Mouse (Mus musculus) lung, embryonic 14.5 days (tissue): ENCODE measurements at regions not wholly inside any gene's neighbourhood (a gene's known extent, or its start where the extent isn't known, plus 50 kb on each side); places are given as distances from the start of the nearest gene placed in this dataset.

ENCODE experiments used
- ATAC-seq: fragments of 200-750 bp; cut with Nextera tagmentation; 2 replicates; pipeline ENCODE4 v1.8.0; 2017; ENCODE audit warnings: mild to moderate bottlenecking, moderate TSS enrichment, moderate library complexity; ENCODE audit not compliant: insufficient read depth
- DNase-seq: peaks from one replicate; pipeline ENCODE4 v3.0.0-alpha.2; 2015
- H3K27ac ChIP-seq: fragments of 300-500 bp; sonication (generic); 2 replicates; pipeline ENCODE4 v1.5.1; 2014; ENCODE audit warnings: low read depth, mild to moderate bottlenecking, moderate library complexity
- H3K27me3 ChIP-seq: fragments of 300-500 bp; sonication (generic); 2 replicates; pipeline ENCODE4 v1.6.1; 2014; ENCODE audit warnings: low read length, control low read depth; ENCODE audit not compliant: insufficient read depth
- H3K36me3 ChIP-seq: fragments of 300-500 bp; sonication (generic); 2 replicates; pipeline ENCODE4 v1.6.1; 2014; ENCODE audit warnings: control low read depth; ENCODE audit not compliant: insufficient read depth
- H3K4me1 ChIP-seq: fragments of 300-500 bp; sonication (generic); 2 replicates; pipeline ENCODE4 v1.6.1; 2014; ENCODE audit warnings: antibody characterized with exemption, control low read depth; ENCODE audit not compliant: insufficient read depth
- H3K4me2 ChIP-seq: fragments of 300-500 bp; sonication (generic); 2 replicates; pipeline ENCODE4 v1.6.1; 2014; ENCODE audit warnings: mild to moderate bottlenecking
- H3K4me3 ChIP-seq: fragments of 300-500 bp; sonication (generic); 2 replicates; pipeline ENCODE4 v1.5.1; 2014; ENCODE audit warnings: low read depth, low read length
- H3K9ac ChIP-seq: fragments of 300-500 bp; sonication (generic); 2 replicates; pipeline ENCODE4 v1.6.1; 2014
- H3K9me3 ChIP-seq: fragments of 300-500 bp; sonication (generic); 2 replicates; pipeline ENCODE4 v1.6.1; 2016; ENCODE audit warnings: low read depth, low read length, control low read depth
- CTCF ChIP-seq: IDR thresholded peaks from 2 replicates; pipeline ENCODE4 v1.5.1; 2016; ENCODE audit warnings: antibody characterized with exemption, low read depth
- WGBS: fragments of 180-500 bp; shearing (Covaris S2); extraction: QIAGEN DNeasy Blood & Tissue Kit; methylation state at CpG from one replicate; pipeline ENCODE4 v1.1.7; 2014; 5-methylcytosine and 5-hydroxymethylcytosine counted together

- 41% methylated on average over 8 of the region's 8 CpGs for WGBS
- H3K27ac ChIP-seq = no peak overlapping the region
- H3K9me3 ChIP-seq = no peaks in the 10 kb centered on the region
- no peaks in the 10 kb centered on the region for H3K36me3 ChIP-seq
- DNase-seq (no peak), ATAC-seq (no peak)
- no peak overlapping the region for H3K9ac ChIP-seq
- peaks cover 3% of the 10 kb centered on the region; the same call in 1 of the 2 replicates for H3K4me1 ChIP-seq
- no peak overlapping the region for H3K4me3 ChIP-seq
- H3K4me2 ChIP-seq = no peak overlapping the region
- no peaks in the 10 kb centered on the region; the same call in 1 of the 2 replicates for H3K27me3 ChIP-seq
- no peak for TF ChIP-seq CTCF
Observed at GRCm38 (mm10) chr1:61306296-61306695, 328.6 kb downstream of the Icos start.

GRCm38 (mm10) chr1:61309563-61309962, 329.1 kb upstream of the Pard3b start:
- ATAC-seq (no peak), DNase-seq (no peak)
- Histone ChIP-seq H3K9ac (no peak overlapping the region), H3K27me3 (no peaks in the 10 kb centered on the region), H3K4me1 (no peaks in the 10 kb centered on the region), H3K4me3 (no peak overlapping the region), H3K36me3 (no peaks in the 10 kb centered on the region), H3K9me3 (no peaks in the 10 kb centered on the region), H3K27ac (no peak overlapping the region), H3K4me2 (no peak overlapping the region)
- TF ChIP-seq CTCF = no peak
- WGBS = 82% methylated on average over 1 of the region's 1 CpGs

- no peak for TF ChIP-seq CTCF
- DNase-seq (no peak), ATAC-seq (no peak)
- H3K4me3 ChIP-seq = no peak overlapping the region
- no peak overlapping the region for H3K27ac ChIP-seq
- WGBS = 85% methylated on average over 3 of the region's 3 CpGs
- no peaks in the 10 kb centered on the region for H3K36me3 ChIP-seq
- H3K4me2 ChIP-seq = no peak overlapping the region
- H3K4me1 ChIP-seq = no peaks in the 10 kb centered on the region
- H3K27me3 ChIP-seq = no peaks in the 10 kb centered on the region
- H3K9ac ChIP-seq = no peak overlapping the region
- no peaks in the 10 kb centered on the region for H3K9me3 ChIP-seq
Observed at GRCm38 (mm10) chr1:61310063-61310760, 328.4 kb upstream of the Pard3b start.

GRCm38 (mm10) chr1:61310761-61311090, 327.9 kb upstream of the Pard3b start:
- Histone ChIP-seq H3K9me3 (no peaks in the 10 kb centered on the region), H3K4me2 (no peak overlapping the region), H3K27ac (no peak overlapping the region), H3K27me3 (no peaks in the 10 kb centered on the region), H3K9ac (no peak overlapping the region), H3K4me3 (no peak overlapping the region), H3K36me3 (no peaks in the 10 kb centered on the region), H3K4me1 (no peaks in the 10 kb centered on the region)
- WGBS = 59% methylated on average over 2 of the region's 2 CpGs
- no peak for TF ChIP-seq CTCF
- ATAC-seq = no peak
- no peak for DNase-seq

- no peak overlapping the region for H3K9ac ChIP-seq
- H3K4me3 ChIP-seq = no peak overlapping the region
- 83% methylated on average over 4 of the region's 4 CpGs for WGBS
- no peaks in the 10 kb centered on the region for H3K4me1 ChIP-seq
- no peak for TF ChIP-seq CTCF
- DNase-seq (no peak), ATAC-seq (no peak)
- no peak overlapping the region for H3K27ac ChIP-seq
- no peaks in the 10 kb centered on the region for H3K36me3 ChIP-seq
- H3K27me3 ChIP-seq = no peaks in the 10 kb centered on the region
- H3K9me3 ChIP-seq = no peaks in the 10 kb centered on the region
- no peak overlapping the region for H3K4me2 ChIP-seq
Observed at GRCm38 (mm10) chr1:61313196-61313595, 325.4 kb upstream of the Pard3b start.

GRCm38 (mm10) chr1:61316261-61316660, 322.4 kb upstream of the Pard3b start:
- H3K36me3 ChIP-seq = no peaks in the 10 kb centered on the region
- WGBS = 94% methylated on average over 4 of the region's 4 CpGs
- H3K27ac ChIP-seq = no peak overlapping the region
- no peak overlapping the region for H3K9ac ChIP-seq
- ATAC-seq (no peak), DNase-seq (no peak)
- no peak overlapping the region for H3K4me3 ChIP-seq
- H3K9me3 ChIP-seq = no peaks in the 10 kb centered on the region
- no peak for TF ChIP-seq CTCF
- H3K27me3 ChIP-seq = no peaks in the 10 kb centered on the region
- H3K4me1 ChIP-seq = no peaks in the 10 kb centered on the region
- H3K4me2 ChIP-seq = no peak overlapping the region

GRCm38 (mm10) chr1:61316736-61317135, 321.9 kb upstream of the Pard3b start:
- Histone ChIP-seq H3K9me3 (no peaks in the 10 kb centered on the region), H3K27me3 (no peaks in the 10 kb centered on the region), H3K36me3 (no peaks in the 10 kb centered on the region), H3K9ac (no peak overlapping the region), H3K27ac (no peak overlapping the region), H3K4me2 (no peak overlapping the region), H3K4me1 (no peaks in the 10 kb centered on the region), H3K4me3 (no peak overlapping the region)
- ATAC-seq (no peak), DNase-seq (no peak)
- no peak for TF ChIP-seq CTCF
- WGBS = 70% methylated on average over 2 of the region's 2 CpGs

- no peaks in the 10 kb centered on the region for H3K4me1 ChIP-seq
- no peaks in the 10 kb centered on the region for H3K9me3 ChIP-seq
- H3K4me3 ChIP-seq = no peak overlapping the region
- DNase-seq = no peak
- no peaks in the 10 kb centered on the region for H3K27me3 ChIP-seq
- no peak overlapping the region for H3K9ac ChIP-seq
- no peaks in the 10 kb centered on the region for H3K36me3 ChIP-seq
- no peak for TF ChIP-seq CTCF
- ATAC-seq = no peak
- WGBS = 83% methylated on average over 1 of the region's 1 CpGs
- no peak overlapping the region for H3K4me2 ChIP-seq
- no peak overlapping the region for H3K27ac ChIP-seq
Observed at GRCm38 (mm10) chr1:61318042-61318441, 320.6 kb upstream of the Pard3b start.
